Mouse (Mus musculus) testis, postnatal 10 days (tissue): ENCODE results near the gene 4930452B06Rik.
"Not testable (repeated sequence)": the region's sequence is repeated elsewhere in the genome, so short reads cannot be mapped to it uniquely, and the experiment has no call there.

ENCODE experiments used
- DNase-seq: peaks from one replicate; pipeline ENCODE4 v3.0.0; 2021; ENCODE audit warnings: low spot score

Gene 4930452B06Rik

DNA sequence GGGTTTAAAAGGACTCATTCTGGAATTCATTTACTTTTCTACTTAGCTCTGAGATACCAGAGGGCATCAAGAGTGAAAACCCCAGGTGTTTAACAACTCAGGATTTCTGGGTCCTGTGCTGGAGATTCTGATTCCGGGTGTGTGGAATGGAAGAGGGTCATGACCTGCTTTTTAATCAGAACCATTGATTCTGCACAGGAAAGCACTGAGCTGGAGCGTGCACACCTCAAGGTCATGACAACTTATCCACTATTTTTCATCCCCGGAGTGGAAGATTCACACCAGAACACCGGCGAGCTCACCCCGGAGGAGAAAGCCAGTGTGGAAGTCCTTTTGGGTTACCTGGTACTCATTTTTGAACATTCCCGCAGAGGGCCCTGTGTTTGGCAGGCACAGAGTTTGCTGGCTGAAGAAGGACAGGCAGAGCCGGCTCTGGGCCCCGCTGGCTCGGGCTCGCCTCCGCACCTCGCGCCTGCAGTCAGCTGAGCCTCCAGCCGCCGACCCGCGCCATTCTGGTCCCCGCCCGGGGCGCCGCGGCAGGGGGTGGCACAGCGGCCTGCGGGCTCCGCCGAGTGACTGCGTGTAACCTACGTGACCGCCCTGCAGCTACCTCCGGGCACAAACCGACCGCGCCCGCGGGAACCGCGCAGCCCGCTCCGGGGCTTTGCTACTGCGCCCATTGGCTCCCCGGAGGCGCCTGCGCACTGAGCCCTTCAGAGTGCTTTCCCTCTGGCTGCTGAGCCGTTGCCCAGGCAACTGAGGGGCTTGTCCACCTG is at the start of gene 4930452B06Rik:
Gene 4930452B06Rik, minus strand, starts transcription at position 605 of the 776 bp plus-strand sequence.
- DNase-seq, result peak; percentile 87

- DNase-seq, result no peak
Observed at GRCm38 (mm10) chr14:8712674-8713073, 46.6 kb upstream of the 4930452B06Rik start.

- DNase-seq, result no peak
Observed at GRCm38 (mm10) chr14:8689451-8689850, 23.4 kb upstream of the 4930452B06Rik start.

GRCm38 (mm10) chr14:8688462-8688861 is 22.4 kb upstream of the 4930452B06Rik start:
- no peak for DNase-seq

GRCm38 (mm10) chr14:8686185-8686584 is 20.1 kb upstream of the 4930452B06Rik start:
- DNase-seq, result no peak

DNA sequence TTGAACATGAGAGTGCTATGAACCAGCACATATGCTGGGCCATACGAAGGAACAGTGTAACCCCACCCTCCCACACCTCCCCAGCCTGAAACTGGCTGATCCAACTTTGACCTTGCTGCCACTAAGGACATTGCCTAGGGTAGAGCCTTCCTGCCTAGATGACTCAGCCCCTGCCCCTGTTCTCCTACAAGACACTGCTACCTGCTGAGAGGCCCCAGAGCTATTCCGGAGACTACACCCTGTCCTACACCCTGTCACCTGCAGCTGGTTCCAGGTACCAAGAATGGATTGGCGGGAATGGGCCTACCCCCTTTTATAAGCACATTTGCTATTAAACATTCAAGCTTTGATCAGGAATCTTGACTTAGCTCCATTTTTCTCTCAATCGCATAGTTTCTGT is 13.9 kb upstream of the 4930452B06Rik start:
- DNase-seq, result no peak

GRCm38 (mm10) chr14:8660359-8660758 is 5.7 kb downstream of the 4930452B06Rik start:
- DNase-seq, result no peak

- no peak for DNase-seq
Observed at GRCm38 (mm10) chr14:8641650-8642279, 24.3 kb downstream of the 4930452B06Rik start.

GRCm38 (mm10) chr14:8632211-8632610 is 33.8 kb downstream of the 4930452B06Rik start:
- DNase-seq, result no peak

GRCm38 (mm10) chr14:8628406-8628805 is 37.6 kb downstream of the 4930452B06Rik start:
- no peak for DNase-seq

GRCm38 (mm10) chr14:8627481-8627880 is 38.6 kb downstream of the 4930452B06Rik start:
- no peak for DNase-seq

DNA sequence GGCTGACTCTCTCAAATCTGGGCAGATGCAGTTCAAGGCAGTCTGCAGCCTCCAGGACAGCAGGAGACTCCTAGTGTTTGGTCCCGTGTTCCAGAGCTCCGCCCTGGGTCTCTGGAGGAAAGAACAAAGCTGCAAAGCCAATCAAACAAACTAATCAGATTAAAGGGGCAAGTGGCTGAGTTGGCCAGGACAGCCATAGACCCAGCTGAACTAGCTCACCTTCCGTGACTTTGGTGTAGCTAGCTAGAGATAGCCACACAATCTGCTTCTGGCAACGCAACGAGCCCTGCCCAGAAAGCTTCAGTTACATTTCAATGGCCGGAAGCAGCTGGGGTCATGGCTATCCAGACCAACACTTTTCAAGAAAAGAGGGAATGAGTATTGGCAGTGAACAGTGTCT is 44.9 kb downstream of the 4930452B06Rik start:
- no peak for DNase-seq

GRCm38 (mm10) chr14:8620580-8620979 is 45.5 kb downstream of the 4930452B06Rik start:
- no peak for DNase-seq

GRCm38 (mm10) chr14:8615636-8616035 is 50.4 kb downstream of the 4930452B06Rik start:
- no peak for DNase-seq

- not testable (repeated sequence) for DNase-seq
Observed at GRCm38 (mm10) chr14:8614430-8614829, 51.6 kb downstream of the 4930452B06Rik start.

- DNase-seq, result no peak
Observed at GRCm38 (mm10) chr14:8612080-8612479, 54.0 kb downstream of the 4930452B06Rik start.

GRCm38 (mm10) chr14:8610108-8610507 is 55.9 kb downstream of the 4930452B06Rik start:
- no peak for DNase-seq

GRCm38 (mm10) chr14:8608559-8609171 is 57.4 kb downstream of the 4930452B06Rik start:
- peak; percentile 61 for DNase-seq

DNA sequence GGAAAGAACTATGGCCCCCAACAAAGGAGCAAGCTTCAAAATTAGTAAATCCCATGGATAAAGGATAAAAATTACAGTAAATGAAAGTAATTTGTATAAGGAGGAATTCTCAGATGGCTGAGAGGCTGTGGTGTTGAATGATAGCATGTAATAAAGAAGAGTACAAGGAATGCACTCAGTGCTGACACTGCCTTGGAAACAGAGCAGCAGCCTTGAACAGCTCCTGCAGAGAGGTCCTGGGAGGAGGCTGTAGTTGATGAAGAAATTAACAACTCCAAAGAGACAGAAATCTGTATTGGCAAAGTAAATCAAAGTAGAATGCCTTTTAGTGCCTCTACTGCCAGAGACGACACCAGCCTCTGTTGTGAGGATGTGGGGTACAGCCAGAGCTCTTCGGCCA is 61.1 kb downstream of the 4930452B06Rik start:
- no peak for DNase-seq

DNA sequence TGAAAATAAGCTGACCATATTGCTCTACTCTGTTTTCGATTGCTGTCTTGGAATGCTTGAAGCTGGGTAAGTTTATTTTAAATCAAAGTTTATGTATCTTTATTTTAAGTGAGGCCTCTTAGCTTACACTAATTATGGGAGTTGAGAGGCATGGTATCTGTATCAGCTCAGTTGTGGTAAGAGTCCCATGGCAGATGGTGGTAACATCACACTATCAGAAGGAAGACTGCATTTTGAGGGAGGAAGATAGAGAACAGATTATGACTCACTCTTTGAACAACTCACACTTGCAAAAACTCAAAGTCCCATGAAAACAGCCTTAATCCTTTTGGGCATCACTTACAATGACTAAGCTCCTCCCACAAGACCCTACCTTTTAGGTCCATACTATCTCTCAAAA is 81.0 kb downstream of the 4930452B06Rik start:
- DNase-seq, result no peak

DNA sequence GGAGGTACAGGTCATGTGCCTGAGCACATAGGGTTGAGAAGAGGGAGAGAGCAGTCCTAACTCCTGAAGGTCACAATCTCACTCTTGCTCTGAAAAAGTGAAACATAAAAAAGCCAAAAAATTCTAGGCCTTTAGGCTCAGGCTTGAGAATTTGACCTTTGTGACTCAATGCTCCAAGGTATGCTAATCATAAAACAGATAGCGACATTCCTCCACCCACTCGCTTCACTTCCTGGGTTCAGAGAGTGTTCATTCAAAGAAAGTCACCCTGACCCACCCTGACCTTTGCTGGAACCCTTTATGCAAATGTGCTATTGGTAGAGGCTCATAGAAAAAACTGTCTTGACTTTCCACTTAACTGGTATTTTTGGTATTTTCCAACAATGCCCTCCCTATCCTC is 115.0 kb downstream of the 4930452B06Rik start:
- DNase-seq, result not testable (repeated sequence)

DNA sequence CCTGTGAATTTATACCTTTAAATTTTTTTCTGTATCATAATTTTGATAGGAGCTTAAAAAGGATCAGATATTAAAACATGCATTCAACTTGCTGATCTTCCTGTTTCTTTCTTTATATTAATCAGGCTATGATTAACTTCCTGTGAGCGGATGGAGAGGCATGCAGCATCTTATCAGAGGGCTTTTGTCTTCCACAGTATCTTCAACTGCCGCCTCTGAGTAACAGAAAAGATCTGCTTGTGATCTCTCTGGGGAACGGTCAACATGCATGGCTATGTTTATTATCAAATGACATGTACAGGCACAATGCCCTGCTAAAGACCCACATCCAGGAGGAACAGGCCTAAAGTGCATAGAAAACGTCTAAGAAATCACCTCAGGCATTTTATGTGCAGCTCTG is 116.9 kb downstream of the 4930452B06Rik start:
- no peak for DNase-seq

- DNase-seq, result no peak
Observed at GRCm38 (mm10) chr14:8536024-8536423, 130.0 kb downstream of the 4930452B06Rik start.
